In genomic region chr10:21991986-21992833, GRCm38 (mm10) we compare ENCODE assay signal across 7 mouse cellular contexts.
DNase-seq lines count a peak whose midpoint lies in the region; ATAC-seq and TF ChIP-seq lines count a peak whose summit lies in the region.

No protein-coding gene starts in this region.

- H3K4me1 ChIP-seq in E14TG2a.4 (replicated peaks; ENCODE audit: low read depth, low read length) = peaks cover 67% of the 10 kb centered on the region
- peaks cover 4% of the 10 kb centered on the region; the same call in 1 of the 2 replicates for H3K4me1 ChIP-seq in forebrain, embryonic 11.5 days (replicated peaks; ENCODE audit: control insufficient read depth, insufficient read depth, low read length)
- peaks cover 24% of the 10 kb centered on the region for H3K4me1 ChIP-seq in hindbrain, embryonic 10.5 days (replicated peaks)
- H3K4me1 ChIP-seq in limb, embryonic 10.5 days = peaks cover 23% of the 10 kb centered on the region
- H3K4me1 ChIP-seq in midbrain, embryonic 10.5 days = peaks cover 28% of the 10 kb centered on the region
- peaks cover 4% of the 10 kb centered on the region; the same call in 1 of the 2 replicates for H3K4me1 ChIP-seq in stomach, embryonic 14.5 days (ENCODE audit: control insufficient read depth, insufficient read depth, low read length)

- H3K36me3 ChIP-seq in E14TG2a.4 (ENCODE audit: insufficient read depth, low read length) = peaks cover 20% of the 10 kb centered on the region
- H3K36me3 ChIP-seq in forebrain, embryonic 11.5 days (ENCODE audit: control insufficient read depth, insufficient read depth, low read length) = no peaks in the 10 kb centered on the region
- H3K36me3 ChIP-seq in hindbrain, embryonic 10.5 days = no peaks in the 10 kb centered on the region
- no peaks in the 10 kb centered on the region for H3K36me3 ChIP-seq in limb, embryonic 10.5 days
- H3K36me3 ChIP-seq in midbrain, embryonic 10.5 days = peaks cover 5% of the 10 kb centered on the region; the same call in 1 of the 2 replicates
- no peaks in the 10 kb centered on the region for H3K36me3 ChIP-seq in stomach, embryonic 14.5 days (ENCODE audit: control insufficient read depth, insufficient read depth, low read length)

- no peak for ATAC-seq in forebrain, embryonic 11.5 days (replicated peaks; ENCODE audit: low FRiP score)
- ATAC-seq in stomach, embryonic 14.5 days (ENCODE audit: insufficient number of reproducible peaks, insufficient read depth, low FRiP score, low read depth) = no peak

- H3K27ac ChIP-seq in forebrain, embryonic 11.5 days (ENCODE audit: low read depth, low read length) = no peak overlapping the region
- H3K27ac ChIP-seq in hindbrain, embryonic 10.5 days = no peak overlapping the region
- H3K27ac ChIP-seq in limb, embryonic 10.5 days = peak overlapping the region; percentile 66; the same call in 1 of the 2 replicates
- H3K27ac ChIP-seq in midbrain, embryonic 10.5 days (replicated peaks) = 0 out of 2 replicates have a peak overlapping the region, but pooled peaks have one; percentile 6
- no peak overlapping the region; the same call in 1 of the 2 replicates for H3K27ac ChIP-seq in stomach, embryonic 14.5 days (ENCODE audit: low read length)

- WGBS in forebrain, embryonic 11.5 days = 13% methylated on average over 17 of the region's 17 CpGs
- 16% methylated on average over 17 of the region's 17 CpGs for WGBS in hindbrain, embryonic 10.5 days
- WGBS in limb, embryonic 10.5 days = 15% methylated on average over 17 of the region's 17 CpGs
- WGBS in midbrain, embryonic 10.5 days = 16% methylated on average over 17 of the region's 17 CpGs
- 23% methylated on average over 17 of the region's 17 CpGs for WGBS in stomach, embryonic 14.5 days

- TF ChIP-seq CTCF in E14TG2a.4 (conservative IDR thresholded peaks at IDR 0.05; ENCODE audit: low read length) = no peak

- H3K27me3 ChIP-seq in E14TG2a.4 (ENCODE audit: insufficient read depth, low read length) = no peaks in the 10 kb centered on the region
- peaks cover 11% of the 10 kb centered on the region; the same call in 1 of the 2 replicates for H3K27me3 ChIP-seq in forebrain, embryonic 11.5 days (ENCODE audit: control insufficient read depth, insufficient read depth, low read length)
- H3K27me3 ChIP-seq in hindbrain, embryonic 10.5 days (ENCODE audit: insufficient read depth, poor library complexity, severe bottlenecking) = peaks cover 20% of the 10 kb centered on the region
- peaks cover 22% of the 10 kb centered on the region for H3K27me3 ChIP-seq in limb, embryonic 10.5 days (ENCODE audit: low read depth, poor library complexity, severe bottlenecking)
- peaks cover 22% of the 10 kb centered on the region for H3K27me3 ChIP-seq in midbrain, embryonic 10.5 days (ENCODE audit: low read depth, poor library complexity, severe bottlenecking)
- H3K27me3 ChIP-seq in stomach, embryonic 14.5 days (ENCODE audit: control insufficient read depth, insufficient read depth, low read length) = peaks cover 3% of the 10 kb centered on the region; the same call in 1 of the 2 replicates

- peak; percentile 81 for DNase-seq in 416B (ENCODE audit: low read depth)
- peak; percentile 57 for DNase-seq in forebrain, embryonic 11.5 days (ENCODE audit: low spot score)
- peak; percentile 26 for DNase-seq in hindbrain, embryonic 10.5 days (ENCODE audit: low spot score)
- peak; percentile 44 for DNase-seq in limb, embryonic 10.5 days (ENCODE audit: low spot score)
- peak; percentile 36 for DNase-seq in midbrain, embryonic 10.5 days (ENCODE audit: low spot score)

- peak overlapping the region; percentile 92; the same call in 1 of the 2 replicates for H3K4me2 ChIP-seq in forebrain, embryonic 11.5 days (ENCODE audit: low read depth, low read length, severe bottlenecking)
- H3K4me2 ChIP-seq in stomach, embryonic 14.5 days (replicated peaks; ENCODE audit: low read depth, low read length) = peak overlapping the region; percentile 85

- no peaks in the 10 kb centered on the region for H3K9me3 ChIP-seq in E14TG2a.4 (ENCODE audit: low read length)
- no peaks in the 10 kb centered on the region for H3K9me3 ChIP-seq in forebrain, embryonic 11.5 days (ENCODE audit: control insufficient read depth, low read length)
- H3K9me3 ChIP-seq in hindbrain, embryonic 10.5 days = no peaks in the 10 kb centered on the region
- H3K9me3 ChIP-seq in limb, embryonic 10.5 days (replicated peaks) = no peaks in the 10 kb centered on the region
- H3K9me3 ChIP-seq in midbrain, embryonic 10.5 days (replicated peaks) = no peaks in the 10 kb centered on the region
- no peaks in the 10 kb centered on the region for H3K9me3 ChIP-seq in stomach, embryonic 14.5 days (ENCODE audit: control insufficient read depth, low read depth, low read length)

- H3K4me3 ChIP-seq in E14TG2a.4 (replicated peaks; ENCODE audit: low read length) = peak overlapping the region; percentile 91
- no peak overlapping the region for H3K4me3 ChIP-seq in forebrain, embryonic 11.5 days (ENCODE audit: low read depth, low read length)
- peak overlapping the region; percentile 75 for H3K4me3 ChIP-seq in hindbrain, embryonic 10.5 days
- H3K4me3 ChIP-seq in limb, embryonic 10.5 days = peak overlapping the region; percentile 82
- H3K4me3 ChIP-seq in midbrain, embryonic 10.5 days = peak overlapping the region; percentile 61
- peak overlapping the region; percentile 66 for H3K4me3 ChIP-seq in stomach, embryonic 14.5 days (ENCODE audit: low read depth, low read length)

- H3K9ac ChIP-seq in forebrain, embryonic 11.5 days (ENCODE audit: low read length) = no peak overlapping the region; the same call in 1 of the 2 replicates
- H3K9ac ChIP-seq in stomach, embryonic 14.5 days (replicated peaks; ENCODE audit: low read depth, low read length) = no peak overlapping the region

Comparison
In these comparisons a context has a peak if more than half of its experiments do, and no peak if none do; other contexts are left out.
1. DNase-seq: peak in every context shown above with its lines; median percentile 81 in 416B; 57 in forebrain, embryonic 11.5 days; 44 in limb, embryonic 10.5 days; 36 in midbrain, embryonic 10.5 days; 26 in hindbrain, embryonic 10.5 days.
2. H3K27ac ChIP-seq: peak in limb, embryonic 10.5 days (single experiment) and midbrain, embryonic 10.5 days (single experiment); none in forebrain, embryonic 11.5 days (single experiment), hindbrain, embryonic 10.5 days (single experiment) and stomach, embryonic 14.5 days (single experiment).